Mouse (Mus musculus): ENCODE results near the gene Pcnx2.

The Pcnx2 gene

GRCm38 (mm10) chr8:125750846-125751245 is 147.3 kb downstream of the Pcnx2 start:
- DNase-seq = no peak

DNA sequence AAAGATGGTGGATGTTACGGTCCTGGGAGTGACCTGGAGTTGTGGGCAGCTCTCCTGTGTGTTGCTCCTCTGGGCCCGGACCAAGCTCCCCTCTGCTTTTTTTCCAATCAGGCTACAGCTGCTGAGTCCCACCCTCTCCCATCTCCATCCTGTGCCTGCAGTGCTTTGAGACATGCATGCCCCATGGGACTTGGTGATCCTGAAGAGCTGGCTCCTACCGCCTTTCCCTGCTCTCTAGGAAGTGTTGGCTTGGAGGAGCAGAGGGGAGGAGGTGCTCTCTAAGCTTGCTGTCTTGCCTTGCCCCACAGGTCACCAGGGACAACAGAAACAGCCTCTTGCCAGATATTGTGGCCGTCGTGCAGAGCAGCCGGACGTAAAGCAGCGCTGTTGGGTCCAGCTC is 150.7 kb downstream of the Pcnx2 start:
- no peak for DNase-seq

DNA sequence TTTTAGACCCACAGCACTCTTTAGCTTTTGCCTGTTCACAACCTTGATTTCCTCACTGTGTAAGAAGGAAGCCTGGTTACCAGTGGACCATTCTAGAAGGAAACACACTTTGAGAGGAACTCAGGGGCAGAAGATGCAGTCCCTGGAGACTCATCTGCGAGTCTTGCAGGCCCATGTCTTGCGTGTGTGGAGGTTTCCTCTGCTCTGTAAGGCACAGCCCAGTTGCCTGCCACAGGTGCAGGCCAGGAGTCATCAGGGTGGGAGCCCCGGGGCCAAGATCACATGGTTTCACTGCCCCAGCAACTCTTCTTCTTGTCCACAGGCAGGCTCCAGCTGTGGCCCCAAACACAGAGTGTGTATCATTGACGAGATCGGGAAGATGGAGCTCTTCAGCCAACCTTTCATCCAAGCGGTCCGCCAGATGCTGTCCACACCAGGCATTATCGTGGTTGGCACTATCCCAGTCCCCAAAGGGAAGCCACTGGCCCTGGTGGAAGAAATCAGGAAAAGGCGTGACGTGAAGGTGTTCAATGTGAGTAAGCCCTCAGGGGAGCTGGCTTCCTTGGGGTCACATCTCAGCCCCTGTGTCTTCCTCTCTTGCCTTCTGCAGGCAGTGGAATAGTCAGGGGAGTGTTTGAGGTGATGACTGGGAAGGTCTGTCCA is 153.1 kb downstream of the Pcnx2 start:
- no peak for DNase-seq

- DNase-seq = no peak
Observed at GRCm38 (mm10) chr8:125742406-125742805, 155.7 kb downstream of the Pcnx2 start.

GRCm38 (mm10) chr8:125741855-125742254 is 156.3 kb downstream of the Pcnx2 start:
- DNase-seq = no peak

- no peak for DNase-seq
Observed at GRCm38 (mm10) chr8:125741377-125741776, 156.7 kb downstream of the Pcnx2 start.

DNA sequence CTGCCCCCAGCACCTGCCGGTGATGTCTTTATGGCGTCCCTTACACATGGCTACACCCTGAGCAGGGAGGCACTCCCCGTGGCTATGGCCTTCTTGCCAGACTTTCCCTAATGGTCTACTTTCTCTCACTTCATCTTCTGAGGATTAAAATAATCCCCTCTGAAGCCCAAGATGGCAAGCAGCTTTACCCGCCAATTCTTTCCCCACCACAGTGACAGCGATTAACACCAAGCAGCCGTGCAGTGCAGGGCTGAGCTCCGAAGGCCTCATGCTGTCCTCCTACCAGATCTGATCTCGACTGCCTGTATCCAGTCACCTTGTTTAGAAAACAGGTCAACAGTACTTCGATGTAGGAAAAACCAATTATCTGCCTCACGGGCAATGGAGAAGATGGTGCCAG is 157.5 kb downstream of the Pcnx2 start:
- no peak for DNase-seq

DNA sequence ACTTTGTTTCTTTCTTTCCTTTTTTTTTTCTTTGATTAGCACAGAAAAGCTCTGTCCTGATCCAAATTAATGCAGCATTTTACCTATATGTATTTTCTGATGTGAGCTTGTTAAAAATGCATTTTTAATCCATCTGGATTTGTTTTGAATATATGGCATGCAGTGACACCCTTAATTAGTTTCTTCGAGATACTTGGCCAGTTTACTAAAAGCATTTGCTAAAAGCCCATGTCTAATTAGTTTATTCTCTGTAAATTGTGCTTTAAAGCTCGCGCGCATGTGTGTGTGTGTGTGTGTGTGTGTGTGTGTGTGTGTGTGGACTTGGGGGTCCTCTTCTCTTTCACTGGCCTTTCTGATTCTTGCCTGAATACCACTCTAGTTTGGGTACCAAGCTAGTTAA is 159.2 kb downstream of the Pcnx2 start:
- DNase-seq = no peak

DNA sequence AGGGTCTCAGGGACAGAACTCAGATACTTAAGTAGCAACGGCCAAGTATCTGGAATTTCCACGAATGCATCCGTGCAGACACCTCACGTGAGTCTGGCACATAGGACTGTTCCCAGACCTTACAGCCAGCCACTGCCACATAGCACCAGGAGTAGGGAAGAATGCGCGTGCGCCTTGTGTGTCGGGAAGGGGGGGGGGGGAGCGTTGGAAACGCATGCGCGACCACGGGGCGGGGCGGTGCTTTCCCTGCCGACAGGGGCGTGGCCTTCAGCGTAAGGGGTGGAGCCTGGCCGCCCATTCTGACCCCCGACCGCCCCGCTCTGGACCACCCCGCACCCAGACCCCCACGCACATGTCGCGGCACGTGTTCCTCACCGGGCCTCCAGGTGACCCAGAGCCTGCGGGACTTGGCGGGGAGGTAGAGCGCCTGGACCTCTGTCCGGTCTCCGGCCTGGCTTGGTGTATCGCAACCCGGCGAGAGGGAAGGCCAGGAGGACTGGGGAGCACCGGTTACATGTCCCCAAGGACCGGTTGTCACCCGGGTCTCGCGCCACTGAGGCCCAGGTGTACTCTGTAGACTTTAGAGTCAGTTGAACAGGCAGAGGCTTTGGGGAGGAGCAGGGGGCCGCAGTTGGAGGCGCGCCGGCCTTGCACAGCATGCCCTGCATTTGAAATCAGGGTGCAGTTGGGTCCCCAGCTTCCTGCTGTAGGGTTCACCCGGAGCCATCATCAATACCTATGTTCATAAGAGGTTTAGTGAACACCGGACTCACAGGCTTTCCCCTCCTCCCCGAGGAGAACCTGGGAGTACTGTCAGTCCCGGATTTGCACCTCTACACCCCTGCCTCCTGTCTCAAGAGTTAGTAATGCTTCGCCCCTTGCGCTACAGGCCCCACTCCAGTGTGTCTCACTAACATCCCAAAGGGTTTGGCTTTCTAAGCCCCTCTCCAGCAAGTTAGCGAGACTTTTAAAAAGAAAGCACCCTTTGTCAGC is 163.9 kb downstream of the Pcnx2 start:
- peak; percentile 88 for DNase-seq

- DNase-seq = no peak
Observed at GRCm38 (mm10) chr8:125729746-125730145, 168.4 kb downstream of the Pcnx2 start, which contains the start of gene Ntpcr. Gene Ntpcr, plus strand, starts transcription at chr8:125729963.

GRCm38 (mm10) chr8:125727797-125728196 is 170.3 kb downstream of the Pcnx2 start:
- no peak for DNase-seq

DNA sequence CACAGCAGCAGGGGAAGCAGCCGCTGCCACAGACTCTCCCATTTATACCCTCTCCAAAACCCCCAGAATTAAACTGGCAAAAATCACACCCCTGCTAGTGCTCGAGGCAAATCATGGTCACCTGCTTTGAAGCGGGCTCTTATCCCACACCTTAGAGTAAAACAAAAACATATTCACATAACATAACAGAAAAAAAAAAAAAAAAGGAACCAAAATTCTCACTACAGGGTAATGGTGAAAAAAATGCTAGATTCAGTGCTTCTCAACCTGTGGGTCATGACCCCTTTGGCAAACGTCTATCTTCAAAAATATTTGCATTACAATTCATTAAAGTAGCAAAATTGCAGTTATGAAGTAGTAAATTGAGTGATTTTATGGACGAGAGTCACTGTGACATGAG is 171.1 kb downstream of the Pcnx2 start:
- no peak for DNase-seq

DNA sequence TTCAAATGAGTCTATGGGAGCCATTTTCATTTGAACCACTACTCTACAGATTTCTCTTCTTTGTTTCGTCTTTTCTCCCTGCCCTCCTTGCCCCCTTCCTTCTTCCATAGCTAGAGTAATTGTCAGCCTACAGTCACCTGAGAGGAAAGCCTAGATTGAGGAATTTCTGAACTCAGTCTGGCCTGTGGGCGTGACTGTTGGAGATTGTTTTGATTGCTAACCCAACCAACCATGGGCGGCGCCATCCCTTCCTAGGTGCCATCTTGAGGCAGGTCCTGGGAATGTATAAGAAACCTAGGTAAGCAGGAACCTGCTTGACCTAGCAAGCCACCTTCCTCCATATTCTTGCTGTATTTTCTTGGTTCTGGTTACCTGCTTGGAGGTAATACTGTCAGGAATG is 172.0 kb downstream of the Pcnx2 start:
- DNase-seq = no peak

DNA sequence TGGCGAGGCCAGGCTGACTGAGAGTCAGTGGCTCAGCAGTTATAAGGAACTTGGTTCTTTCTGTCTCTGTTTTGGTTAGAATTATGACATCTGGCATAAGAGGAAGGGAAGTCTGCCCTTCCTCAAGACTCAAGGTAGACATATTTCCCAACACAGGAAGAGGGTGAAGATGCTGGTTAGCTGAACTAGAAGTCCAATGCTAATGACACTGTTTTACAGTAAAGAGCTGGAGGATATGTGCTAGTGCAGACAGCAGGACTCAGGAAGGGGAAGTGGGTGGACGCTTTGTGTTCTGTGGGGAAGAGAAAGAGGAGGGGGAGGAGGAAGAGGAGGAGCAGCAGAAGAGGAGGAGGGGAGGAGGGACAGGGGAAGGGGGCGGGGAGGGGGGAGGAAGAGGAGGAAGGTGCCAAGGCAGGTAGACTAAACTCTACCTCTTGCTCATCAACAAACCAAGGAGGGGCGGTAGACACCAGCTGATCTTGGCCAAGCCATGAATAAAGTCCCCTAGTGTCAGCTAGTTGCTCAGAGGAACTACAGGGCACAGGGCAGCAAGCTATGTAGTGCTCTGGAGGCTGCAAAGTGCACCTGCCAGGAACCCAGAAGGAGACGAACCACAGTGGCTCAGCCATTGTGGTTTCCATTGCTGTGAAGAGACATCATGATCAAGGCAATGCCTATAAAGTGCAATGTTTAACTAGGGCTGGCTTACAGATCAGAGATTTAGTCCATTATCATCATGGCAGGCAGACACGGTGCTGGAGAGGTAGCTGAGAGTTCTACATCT is 172.9 kb downstream of the Pcnx2 start:
- no peak for DNase-seq

GRCm38 (mm10) chr8:125723437-125723836 is 174.7 kb downstream of the Pcnx2 start:
- DNase-seq = no peak

DNA sequence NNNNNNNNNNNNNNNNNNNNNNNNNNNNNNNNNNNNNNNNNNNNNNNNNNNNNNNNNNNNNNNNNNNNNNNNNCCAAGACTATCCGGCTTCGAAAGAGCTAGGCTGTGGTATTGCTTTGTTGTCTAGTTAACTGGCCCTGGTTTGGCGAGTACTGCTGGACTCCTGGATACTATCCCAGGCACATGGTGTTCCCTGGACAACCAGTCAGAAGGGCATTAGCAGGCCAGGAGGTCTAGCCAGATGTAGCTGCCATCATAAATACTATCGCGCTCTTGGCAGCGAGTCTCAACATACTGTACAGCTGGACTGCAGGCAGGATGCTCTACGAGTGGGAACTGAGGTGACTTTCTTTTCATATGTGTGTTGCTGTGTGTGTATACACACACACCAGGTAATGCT is 175.4 kb downstream of the Pcnx2 start:
- no peak for DNase-seq

GRCm38 (mm10) chr8:125718914-125719313 is 179.2 kb downstream of the Pcnx2 start:
- DNase-seq = no peak

GRCm38 (mm10) chr8:125716613-125717012 is 181.5 kb downstream of the Pcnx2 start:
- DNase-seq = no peak

DNA sequence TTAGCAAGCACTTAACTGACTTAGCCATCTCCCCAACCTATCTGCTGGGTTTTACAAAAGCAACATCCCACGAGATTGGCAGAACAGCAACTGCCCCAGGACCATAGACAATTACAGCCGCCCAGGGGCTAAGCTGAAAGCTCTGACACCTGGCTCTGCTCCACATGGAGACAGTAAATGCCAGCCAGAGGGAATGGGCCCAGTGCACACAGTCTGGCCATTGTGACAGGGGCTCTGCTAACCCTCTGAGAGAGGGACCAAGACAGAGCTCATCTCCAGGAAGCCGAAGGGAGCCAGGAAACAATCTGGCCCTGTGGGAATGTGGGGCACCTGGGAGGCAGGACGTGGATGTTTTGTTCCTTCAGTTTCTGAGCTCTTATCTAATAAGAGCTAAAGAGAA is 181.9 kb downstream of the Pcnx2 start:
- DNase-seq = no peak

GRCm38 (mm10) chr8:125711514-125711913 is 186.6 kb downstream of the Pcnx2 start:
- DNase-seq = no peak

DNA sequence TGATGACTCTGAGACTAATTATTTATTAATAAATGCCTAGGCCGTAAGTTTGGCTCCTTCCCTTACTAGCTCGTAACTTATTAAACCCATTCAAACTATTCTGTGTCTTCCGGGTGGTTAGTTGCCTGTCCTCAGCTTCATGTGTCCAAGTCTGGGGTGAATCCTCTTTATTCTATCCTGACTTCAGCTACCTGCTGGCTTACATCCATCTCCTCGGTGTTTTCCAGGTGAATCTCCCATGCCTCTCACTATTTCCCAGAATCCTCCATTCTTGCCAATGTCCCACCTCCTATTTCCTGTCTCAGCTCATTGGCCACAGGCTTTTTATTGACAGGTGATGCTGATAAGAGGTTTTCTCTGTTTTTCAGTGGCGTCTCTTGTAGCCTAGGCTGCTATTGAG is 188.9 kb downstream of the Pcnx2 start:
- DNase-seq = no peak

DNA sequence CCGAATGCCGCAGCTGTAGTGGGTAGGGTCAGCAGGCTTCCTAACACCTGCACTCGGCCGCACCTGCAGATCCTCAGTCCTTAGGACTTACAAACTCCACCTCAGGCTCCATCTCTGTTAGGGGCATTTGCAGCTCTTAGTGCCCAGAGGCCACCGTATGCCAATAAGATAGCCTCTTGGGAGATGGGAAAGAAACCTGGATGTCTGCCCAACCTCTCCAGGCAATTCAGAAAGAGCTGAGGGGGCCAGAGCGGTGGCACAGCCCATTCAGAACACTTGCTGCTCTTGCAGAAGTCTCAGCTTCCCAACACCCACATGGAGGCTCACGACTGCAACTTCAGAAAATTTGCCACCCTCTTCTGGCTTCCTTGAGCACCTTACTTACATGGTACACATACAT is 192.3 kb downstream of the Pcnx2 start:
- DNase-seq = no peak

DNA sequence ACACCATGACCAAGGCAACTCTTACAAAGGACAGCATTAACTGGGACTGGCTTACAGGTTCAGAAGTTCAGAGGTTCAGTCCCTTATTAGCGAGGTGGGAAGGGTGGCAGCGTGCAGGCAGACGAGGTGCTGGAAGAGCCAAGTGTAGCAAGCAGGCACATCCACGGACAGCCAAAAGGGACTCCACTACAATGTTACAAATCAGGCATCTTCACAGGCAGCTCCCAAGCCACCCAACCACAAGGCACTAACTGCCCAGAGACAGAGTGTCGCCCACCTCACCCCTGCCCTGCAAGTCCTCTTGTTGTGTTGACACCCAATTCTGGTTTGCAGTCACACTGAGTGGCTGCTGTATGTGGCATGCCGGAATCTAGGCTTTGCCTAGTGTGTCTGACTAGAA is 193.7 kb downstream of the Pcnx2 start:
- no peak for DNase-seq

All from right cerebral cortex, postnatal 25 days (tissue).